Mouse (Mus musculus) adipose tissue, adult 10 weeks (tissue): ENCODE measurements around the gene Ccl11. TPM values are rescaled to one million over a fixed set of nuclear protein-coding genes. Genes with fewer than 3 reads are reported as not detected.

Experiments
- polyA plus RNA-seq: library from polyadenylated mRNA; stranded (reverse); fragments of 350-450 nt; fragmentation: Illumina TruSeq; extraction: RNeasy Lipid Tissue Mini Kit (QIAGEN cat#74804); gene quantifications from one replicate; pipeline ENCODE4 v1.2.3, GENCODE M21; 2014; ENCODE audit warnings: low read depth, low replicate concordance

Gene Ccl11
- polyA plus RNA-seq = 33.6 TPM

DNA sequence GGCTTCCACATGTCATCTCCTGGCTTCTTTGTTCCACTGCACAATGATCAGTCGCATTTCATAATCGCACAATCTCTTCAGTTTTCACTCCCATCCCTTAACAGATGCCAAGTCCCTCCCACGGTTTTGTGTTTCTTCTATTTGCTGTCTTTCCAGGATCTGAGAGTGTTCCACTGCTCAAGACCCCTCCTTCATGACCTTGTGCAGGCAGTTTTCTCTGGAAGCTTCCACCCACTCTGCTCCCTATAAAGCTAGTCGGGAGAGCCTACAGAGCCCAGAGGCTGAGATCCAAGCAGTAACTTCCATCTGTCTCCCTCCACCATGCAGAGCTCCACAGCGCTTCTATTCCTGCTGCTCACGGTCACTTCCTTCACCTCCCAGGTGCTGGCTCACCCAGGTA is at the start of gene Ccl11:
Gene Ccl11, plus strand, starts transcription at position 178 of the 400 bp plus-strand sequence.

DNA sequence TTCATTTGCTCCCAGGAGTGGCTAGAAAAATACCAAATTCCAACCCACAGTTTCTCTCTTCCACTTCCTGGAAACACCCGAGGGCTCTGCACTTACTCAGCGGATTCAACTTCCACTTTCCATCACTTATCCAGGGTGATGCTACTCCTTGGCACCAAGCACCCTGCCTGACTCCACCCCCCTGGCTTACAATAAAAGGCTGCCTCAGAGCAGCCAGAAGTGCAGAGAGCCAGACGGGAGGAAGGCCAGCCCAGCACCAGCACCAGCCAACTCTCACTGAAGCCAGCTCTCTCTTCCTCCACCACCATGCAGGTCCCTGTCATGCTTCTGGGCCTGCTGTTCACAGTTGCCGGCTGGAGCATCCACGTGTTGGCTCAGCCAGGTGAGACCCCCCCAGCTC is 22.3 kb upstream of the Ccl11 start, which contains the start of gene Ccl2:
Gene Ccl2, plus strand, starts transcription at position 216 of the 400 bp plus-strand sequence.

DNA sequence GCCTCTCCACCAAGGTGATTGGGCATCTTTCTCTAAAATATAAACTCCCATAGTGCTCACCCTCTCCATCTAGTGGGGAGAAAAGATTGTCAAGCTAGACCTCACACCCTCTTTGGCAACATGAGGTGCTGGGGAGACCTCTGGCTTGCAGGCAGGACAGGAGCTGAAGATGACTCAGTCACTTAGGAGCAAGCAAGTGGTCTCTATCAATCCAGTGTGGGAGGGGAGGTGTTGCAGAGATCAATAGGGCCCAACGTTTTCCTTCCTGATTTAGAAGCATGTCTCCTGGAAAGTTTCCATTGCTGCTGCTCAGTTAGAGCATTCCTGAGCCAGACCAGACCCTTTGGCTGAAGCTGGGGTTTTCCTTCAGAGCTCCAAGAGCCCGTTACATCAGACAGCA is 19.1 kb upstream of the Ccl11 start, which contains the start of gene Gm17268:
Gene Gm17268, minus strand, starts transcription at position 28 of the 400 bp plus-strand sequence.

DNA sequence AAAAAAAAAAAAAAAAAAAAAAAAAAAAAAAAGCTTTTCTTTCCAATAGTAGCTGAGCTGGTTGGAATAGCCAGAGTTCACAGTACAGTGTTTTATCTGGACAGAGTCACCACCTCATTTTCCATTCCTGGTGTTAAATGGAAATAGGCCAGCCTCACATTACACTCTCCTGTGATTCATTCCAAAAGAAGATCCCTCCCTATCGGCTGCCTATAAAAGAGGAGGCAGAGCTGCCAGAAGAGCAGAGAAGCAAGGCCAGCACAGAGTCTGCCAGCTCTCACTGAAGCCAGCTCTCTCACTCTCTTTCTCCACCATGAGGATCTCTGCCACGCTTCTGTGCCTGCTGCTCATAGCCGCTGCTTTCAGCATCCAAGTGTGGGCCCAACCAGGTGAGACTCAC is 12.2 kb upstream of the Ccl11 start, which contains the start of gene Ccl7:
Gene Ccl7, plus strand, starts transcription at position 242 of the 400 bp plus-strand sequence.

GRCm38 (mm10) chr11:82101529-82101928 is 43.9 kb downstream of the Ccl11 start, which contains the start of gene Ccl12:
Gene Ccl12 (plus strand): TSS chr11:82101845.

Other genes with a start within 250 kb of the Ccl11 start
- gene 5530401A14Rik, start 197.2 kb upstream of the Ccl11 start, polyA plus RNA-seq = not detected
- gene Asic2, start 89.4 kb upstream of the Ccl11 start, polyA plus RNA-seq = 2.2 TPM
- gene Ccl2, start 22.3 kb upstream of the Ccl11 start, polyA plus RNA-seq = 21.1 TPM
- not detected for gene Gm17268, start 19.3 kb upstream of the Ccl11 start, polyA plus RNA-seq
- 9.5 TPM for gene Ccl7, start 12.1 kb upstream of the Ccl11 start, polyA plus RNA-seq
- 11.2 TPM for gene Ccl12, start 44.0 kb downstream of the Ccl11 start, polyA plus RNA-seq
- gene Ccl8, start 57.4 kb downstream of the Ccl11 start, polyA plus RNA-seq = 27.8 TPM
- not detected for gene Ccl1, start 247.9 kb downstream of the Ccl11 start, polyA plus RNA-seq